Mouse (Mus musculus) kidney, adult 11 months (tissue): ENCODE measurements around the gene Spic.

Experiments used
- DNase-seq: peaks from one replicate; pipeline ENCODE4 v3.0.0; 2022

Gene Spic

DNA sequence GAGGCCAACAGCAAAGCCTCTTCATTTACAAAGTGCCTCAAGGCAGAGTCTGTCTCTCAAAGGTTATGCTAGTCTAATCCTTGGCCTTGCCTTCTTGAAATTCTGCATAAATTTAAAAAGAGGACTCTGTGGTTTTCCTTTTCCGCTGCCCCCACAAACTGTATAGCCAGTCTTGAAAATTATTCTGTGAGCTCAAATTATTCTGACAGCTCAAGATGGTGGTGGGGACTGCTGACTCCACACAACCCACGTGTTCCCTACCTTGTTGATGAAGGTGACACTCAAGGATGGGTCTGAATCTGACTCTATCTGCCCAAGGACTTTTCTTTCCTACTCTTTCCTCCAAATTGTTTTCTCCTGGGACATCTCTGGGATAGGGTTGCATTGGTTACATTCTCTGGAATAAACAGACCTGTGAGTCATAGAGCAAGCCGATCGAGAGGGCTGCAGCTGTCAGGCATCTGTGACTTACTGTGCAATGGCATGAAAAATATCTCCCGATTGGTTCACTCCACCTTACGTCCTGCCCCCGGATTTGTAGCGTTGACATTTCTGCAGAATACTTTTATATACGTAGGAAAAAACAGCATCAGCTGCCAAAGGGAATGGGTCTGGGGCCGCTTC, 53.4 kb downstream of the Spic start:
- DNase-seq: no peak

DNA sequence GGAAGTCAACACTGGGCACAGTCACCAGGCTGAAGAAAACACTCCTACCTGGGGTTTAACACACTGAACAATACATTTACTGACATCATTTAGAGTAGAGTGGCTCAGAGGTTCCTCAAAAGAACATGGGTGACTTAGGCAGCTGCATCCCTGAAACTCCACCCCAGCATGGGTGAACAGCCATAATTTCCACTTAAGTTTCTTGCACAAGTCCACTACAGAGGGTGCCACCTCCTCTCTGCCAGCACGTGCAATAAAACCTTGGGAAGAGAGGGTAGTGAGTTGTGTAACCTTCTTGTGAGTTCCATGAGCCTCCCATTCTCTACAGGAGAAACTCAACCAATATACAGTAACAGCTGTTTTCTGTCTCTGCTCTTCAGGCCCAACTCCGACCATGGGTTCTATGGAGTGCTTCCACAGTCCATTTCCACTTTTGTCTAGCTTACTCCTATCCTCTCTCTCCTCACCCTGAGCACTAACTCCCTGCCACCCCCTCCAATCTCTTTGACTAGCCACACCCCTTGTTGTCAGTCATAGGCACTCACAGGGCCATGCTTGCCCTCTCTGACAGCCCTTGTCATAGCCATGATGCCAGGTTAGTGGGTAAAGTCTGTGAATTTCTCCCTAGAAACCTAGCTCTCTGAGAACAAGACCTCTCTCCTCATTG, 54.0 kb downstream of the Spic start:
- DNase-seq: no peak

DNA sequence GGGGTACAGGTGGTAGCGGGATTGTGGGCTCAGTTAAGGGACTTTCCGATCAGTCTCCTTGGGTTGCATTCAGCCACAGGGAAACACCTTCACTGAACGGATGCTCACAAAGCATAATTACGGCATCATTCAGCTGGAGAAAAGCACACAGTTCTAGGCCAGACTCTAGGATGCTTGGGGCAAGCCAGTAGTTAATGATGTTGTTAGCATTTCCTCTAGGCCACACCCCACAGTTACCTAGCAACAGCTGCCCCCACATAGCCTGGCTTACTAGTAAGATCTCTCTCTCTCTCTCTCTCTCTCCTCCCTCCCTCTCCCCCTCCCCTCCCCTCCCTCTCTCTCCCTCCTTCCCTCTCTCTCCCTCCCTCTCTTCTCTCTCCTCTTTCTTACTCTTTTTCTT, 57.8 kb downstream of the Spic start:
- DNase-seq: no peak

DNA sequence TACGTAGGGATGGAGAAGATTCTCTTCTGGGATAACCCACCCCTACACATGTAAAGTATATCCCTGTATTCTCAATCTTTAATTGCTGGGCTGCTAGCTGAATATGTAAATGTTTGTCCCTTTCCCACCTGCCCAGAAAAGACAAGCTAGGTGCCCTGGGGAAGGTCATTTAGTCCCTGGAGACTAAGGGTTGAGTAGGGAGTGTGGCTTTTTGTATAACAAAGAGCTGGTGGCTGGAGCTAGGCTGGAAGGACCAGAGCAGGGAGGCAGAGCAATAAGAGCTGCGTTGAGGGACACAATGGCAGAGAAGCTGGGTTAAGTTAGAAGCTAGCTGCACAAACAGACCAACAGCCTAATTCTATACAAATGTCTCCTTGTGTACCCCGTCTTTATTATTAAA, 58.6 kb downstream of the Spic start:
- DNase-seq: no peak
